Mouse (Mus musculus): Measurements from ENCODE around the gene Atp13a1. TPM values are rescaled to one million over a fixed set of nuclear protein-coding genes. Genes with fewer than 3 reads are reported as not detected.

Gene Atp13a1
- polyA plus RNA-seq (2015; fragmentation: Nextera tagmentation; extraction: Ambion mirVana): 26.0 and 26.7 TPM in 2 replicates

GRCm38 (mm10) chr8:69790773-69791367 is at the start of gene Atp13a1, which contains the start of gene Zfp866:
Gene Atp13a1 (plus strand): TSS chr8:69791163.
Gene Zfp866 (minus strand): TSS chr8:69791178.

GRCm38 (mm10) chr8:69749544-69750454 is 41.2 kb upstream of the Atp13a1 start, which contains the start of gene Zfp963:
Gene Zfp963 (minus strand): TSS chr8:69749970.

GRCm38 (mm10) chr8:69774503-69775148 is 16.3 kb upstream of the Atp13a1 start, which contains the start of gene Gm20422:
Gene Gm20422 (minus strand): TSS chr8:69774886.

GRCm38 (mm10) chr8:69808094-69808863 is 17.3 kb downstream of the Atp13a1 start, which contains the start of gene Gmip:
Gene Gmip (plus strand): TSS chr8:69808679.

GRCm38 (mm10) chr8:69822386-69823191 is 31.6 kb downstream of the Atp13a1 start, which contains the start of gene Lpar2:
Gene Lpar2 (plus strand): TSS chr8:69822429.

GRCm38 (mm10) chr8:69832298-69832853 is 41.4 kb downstream of the Atp13a1 start, which contains the start of gene Pbx4:
Gene Pbx4 (plus strand): TSS chr8:69832491.

Other genes with a start within 250 kb of the Atp13a1 start
- gene Zfp868, start 165.6 kb upstream of the Atp13a1 start, polyA plus RNA-seq (2015; fragmentation: Nextera tagmentation; extraction: Ambion mirVana): 8.5 and 9.0 TPM in 2 replicates
- gene Zfp964, start 136.7 kb upstream of the Atp13a1 start, polyA plus RNA-seq (2015; fragmentation: Nextera tagmentation; extraction: Ambion mirVana): 0.71 and 0.87 TPM in 2 replicates
- 12.5 and 13.6 TPM in 2 replicates for gene Zfp869, start 80.4 kb upstream of the Atp13a1 start, polyA plus RNA-seq (2015; fragmentation: Nextera tagmentation; extraction: Ambion mirVana)
- gene Zfp963, start 41.2 kb upstream of the Atp13a1 start, polyA plus RNA-seq (2015; fragmentation: Nextera tagmentation; extraction: Ambion mirVana): 1.7 and 2.6 TPM in 2 replicates
- 0.29 and 0.59 TPM in 2 replicates for gene Gm20422, start 16.3 kb upstream of the Atp13a1 start, polyA plus RNA-seq (2015; fragmentation: Nextera tagmentation; extraction: Ambion mirVana)
- gene Zfp866, start within 50 bp of the Atp13a1 start, polyA plus RNA-seq (2015; fragmentation: Nextera tagmentation; extraction: Ambion mirVana): 10.9 and 11.7 TPM in 2 replicates
- gene Gmip, start 17.5 kb downstream of the Atp13a1 start, polyA plus RNA-seq (2015; fragmentation: Nextera tagmentation; extraction: Ambion mirVana): 5.5 and 8.5 TPM in 2 replicates
- gene Lpar2, start 31.3 kb downstream of the Atp13a1 start, polyA plus RNA-seq (2015; fragmentation: Nextera tagmentation; extraction: Ambion mirVana): 0.27 and 0.30 TPM in 2 replicates
- 3.5 and 4.3 TPM in 2 replicates for gene Pbx4, start 41.3 kb downstream of the Atp13a1 start, polyA plus RNA-seq (2015; fragmentation: Nextera tagmentation; extraction: Ambion mirVana)
- gene Cilp2, start 96.5 kb downstream of the Atp13a1 start, polyA plus RNA-seq (2015; fragmentation: Nextera tagmentation; extraction: Ambion mirVana): 0.46 and 0.52 TPM in 2 replicates
- 2.2 and 2.3 TPM in 2 replicates for gene Tssk6, start 111.0 kb downstream of the Atp13a1 start, polyA plus RNA-seq (2015; fragmentation: Nextera tagmentation; extraction: Ambion mirVana)
- gene Ndufa13, start 111.4 kb downstream of the Atp13a1 start, polyA plus RNA-seq (2015; fragmentation: Nextera tagmentation; extraction: Ambion mirVana): 222 and 227 TPM in 2 replicates
- gene Yjefn3, start 111.5 kb downstream of the Atp13a1 start, polyA plus RNA-seq (2015; fragmentation: Nextera tagmentation; extraction: Ambion mirVana): 1.3 and 2.2 TPM in 2 replicates
- 26.5 and 27.4 TPM in 2 replicates for gene Gatad2a, start 205.2 kb downstream of the Atp13a1 start, polyA plus RNA-seq (2015; fragmentation: Nextera tagmentation; extraction: Ambion mirVana)